Mouse (Mus musculus): ENCODE measurements around the gene Gm43552. TPM values are rescaled to one million over a fixed set of nuclear protein-coding genes. Genes with fewer than 3 reads are reported as not detected.
"Not testable (repeated sequence)": the region's sequence is repeated elsewhere in the genome, so short reads cannot be mapped to it uniquely, and the experiment has no call there.

Gene Gm43552
- polyA plus RNA-seq (2011; ENCODE audit: insufficient read depth, insufficient read length, low replicate concordance, missing spikeins), result not detected in 2 replicates

- TF ChIP-seq CTCF (IDR thresholded peaks at IDR 0.05; ENCODE audit: control insufficient read depth, insufficient read depth, low read length) (peak; percentile 2; the same call in 1 of the 2 replicates), POLR2A (IDR thresholded peaks at IDR 0.05; ENCODE audit: borderline replicate concordance, control insufficient read depth, low read depth, low read length) (peak; percentile 83)
- Histone ChIP-seq H3K27ac (ENCODE audit: control insufficient read depth, insufficient read depth, low read depth, low read length, poor library complexity) (peak within 1 kb of the TSS; percentile 91), H3K4me1 (ENCODE audit: control insufficient read depth, insufficient read depth, low read length) (peaks cover 1% of the 10 kb centered on the region; the same call in 1 of the 2 replicates), H3K4me3 (replicated peaks; ENCODE audit: control insufficient read depth, low read depth, low read length) (peak within 1 kb of the TSS; percentile 94)
- WGBS, result under 1% methylated on average over 68 of the region's 69 CpGs
Observed at GRCm38 (mm10) chr5:65492716-65493531, at the start of gene Gm43552. Gene Gm43552, minus strand, starts transcription at chr5:65492833.

GRCm38 (mm10) chr5:65541889-65542288, 49.3 kb upstream of the Gm43552 start:
- 86% methylated on average over 3 of the region's 3 CpGs for WGBS
- H3K4me1 ChIP-seq (ENCODE audit: control insufficient read depth, insufficient read depth, low read length), result no peaks in the 10 kb centered on the region; the same call in 1 of the 2 replicates
- H3K27ac ChIP-seq (ENCODE audit: control insufficient read depth, insufficient read depth, low read depth, low read length, poor library complexity), result no peak overlapping the region
- TF ChIP-seq POLR2A (IDR thresholded peaks at IDR 0.05; ENCODE audit: borderline replicate concordance, control insufficient read depth, low read depth, low read length), result no peak
- H3K4me3 ChIP-seq (replicated peaks; ENCODE audit: control insufficient read depth, low read depth, low read length), result no peak overlapping the region

- 85% methylated on average over 3 of the region's 3 CpGs for WGBS
- no peak overlapping the region for H3K4me3 ChIP-seq (replicated peaks; ENCODE audit: control insufficient read depth, low read depth, low read length)
- no peaks in the 10 kb centered on the region; the same call in 1 of the 2 replicates for H3K4me1 ChIP-seq (ENCODE audit: control insufficient read depth, insufficient read depth, low read length)
- TF ChIP-seq CTCF (IDR thresholded peaks at IDR 0.05; ENCODE audit: control insufficient read depth, insufficient read depth, low read length) (no peak), POLR2A (IDR thresholded peaks at IDR 0.05; ENCODE audit: borderline replicate concordance, control insufficient read depth, low read depth, low read length) (no peak)
- no peak overlapping the region for H3K27ac ChIP-seq (ENCODE audit: control insufficient read depth, insufficient read depth, low read depth, low read length, poor library complexity)
Observed at GRCm38 (mm10) chr5:65539786-65540185, 47.2 kb upstream of the Gm43552 start.

- whole genome bisulfite sequencing, result 16% methylated on average over 4 of the region's 4 CpGs
- Histone ChIP-seq H3K27ac (ENCODE audit: control insufficient read depth, insufficient read depth, low read depth, low read length, poor library complexity) (no peak overlapping the region), H3K4me1 (ENCODE audit: control insufficient read depth, insufficient read depth, low read length) (no peaks in the 10 kb centered on the region; the same call in 1 of the 2 replicates), H3K4me3 (replicated peaks; ENCODE audit: control insufficient read depth, low read depth, low read length) (no peak overlapping the region)
- no peak for TF ChIP-seq CTCF (IDR thresholded peaks at IDR 0.05; ENCODE audit: control insufficient read depth, insufficient read depth, low read length)
Observed at GRCm38 (mm10) chr5:65538829-65539228, 46.2 kb upstream of the Gm43552 start.

- no peaks in the 10 kb centered on the region; the same call in 1 of the 2 replicates for H3K4me1 ChIP-seq (ENCODE audit: control insufficient read depth, insufficient read depth, low read length)
- TF ChIP-seq CTCF (IDR thresholded peaks at IDR 0.05; ENCODE audit: control insufficient read depth, insufficient read depth, low read length), result no peak
- no peak for TF ChIP-seq POLR2A (IDR thresholded peaks at IDR 0.05; ENCODE audit: borderline replicate concordance, control insufficient read depth, low read depth, low read length)
- WGBS, result 2% methylated on average over 4 of the region's 4 CpGs
Observed at GRCm38 (mm10) chr5:65538121-65538520, 45.5 kb upstream of the Gm43552 start.

GRCm38 (mm10) chr5:65537420-65538071, 44.9 kb upstream of the Gm43552 start:
- peak overlapping the region; percentile 100 for H3K4me3 ChIP-seq (replicated peaks; ENCODE audit: control insufficient read depth, low read depth, low read length)
- WGBS, result 1% methylated on average over 48 of the region's 59 CpGs
- H3K4me1 ChIP-seq (ENCODE audit: control insufficient read depth, insufficient read depth, low read length), result no peaks in the 10 kb centered on the region; the same call in 1 of the 2 replicates
- H3K27ac ChIP-seq (ENCODE audit: control insufficient read depth, insufficient read depth, low read depth, low read length, poor library complexity), result peak overlapping the region; percentile 100
- no peak for TF ChIP-seq POLR2A (IDR thresholded peaks at IDR 0.05; ENCODE audit: borderline replicate concordance, control insufficient read depth, low read depth, low read length)
- no peak for TF ChIP-seq CTCF (IDR thresholded peaks at IDR 0.05; ENCODE audit: control insufficient read depth, insufficient read depth, low read length)

More at GRCm38 (mm10) chr5:65538121-65538520, 45.5 kb upstream of the Gm43552 start:
- Histone ChIP-seq H3K27ac (ENCODE audit: control insufficient read depth, insufficient read depth, low read depth, low read length, poor library complexity) (peak overlapping the region; percentile 100), H3K4me3 (replicated peaks; ENCODE audit: control insufficient read depth, low read depth, low read length) (peak overlapping the region; percentile 100)

- Histone ChIP-seq H3K27ac (ENCODE audit: control insufficient read depth, insufficient read depth, low read depth, low read length, poor library complexity) (peak within 1 kb of the TSS; percentile 100), H3K4me1 (ENCODE audit: control insufficient read depth, insufficient read depth, low read length) (no peaks in the 10 kb centered on the region; the same call in 1 of the 2 replicates), H3K4me3 (replicated peaks; ENCODE audit: control insufficient read depth, low read depth, low read length) (peak within 1 kb of the TSS; percentile 100)
- WGBS, result under 1% methylated on average over 66 of the region's 66 CpGs
- TF ChIP-seq CTCF (IDR thresholded peaks at IDR 0.05; ENCODE audit: control insufficient read depth, insufficient read depth, low read length), result no peak
- TF ChIP-seq POLR2A (IDR thresholded peaks at IDR 0.05; ENCODE audit: borderline replicate concordance, control insufficient read depth, low read depth, low read length), result peak; percentile 86
Observed at GRCm38 (mm10) chr5:65536751-65537419, 44.3 kb upstream of the Gm43552 start, which contains the start of the genes Smim14 and Ube2k. Gene Smim14, minus strand, starts transcription at chr5:65537184. Gene Ube2k, plus strand, starts transcription at chr5:65537233.

- Histone ChIP-seq H3K4me3 (replicated peaks; ENCODE audit: control insufficient read depth, low read depth, low read length) (peak overlapping the region; percentile 100), H3K27ac (ENCODE audit: control insufficient read depth, insufficient read depth, low read depth, low read length, poor library complexity) (peak overlapping the region; percentile 100; the same call in 1 of the 2 replicates)
- not testable (repeated sequence) for H3K4me1 ChIP-seq (ENCODE audit: control insufficient read depth, insufficient read depth, low read length)
- 69% methylated on average over 10 of the region's 10 CpGs for WGBS
Observed at GRCm38 (mm10) chr5:65536068-65536465, 43.4 kb upstream of the Gm43552 start.

Data from bone marrow, adult 2 months (tissue).